Mouse (Mus musculus) embryonic fibroblast, embryonic 13.5 days (primary cell): ENCODE data around the gene Rtn1.

Experiments used
- CTCF ChIP-seq: IDR thresholded peaks from 2 replicates; pipeline ENCODE4 v1.5.1; 2011; ENCODE audit warnings: mild to moderate bottlenecking, control low read depth, low read length, moderate library complexity, borderline replicate concordance; ENCODE audit not compliant: insufficient read depth
- POLR2A ChIP-seq: IDR thresholded peaks from 2 replicates; pipeline ENCODE4 v1.6.1; 2011; ENCODE audit warnings: low read depth, mild to moderate bottlenecking, control low read depth, low read length, moderate library complexity

DNA sequence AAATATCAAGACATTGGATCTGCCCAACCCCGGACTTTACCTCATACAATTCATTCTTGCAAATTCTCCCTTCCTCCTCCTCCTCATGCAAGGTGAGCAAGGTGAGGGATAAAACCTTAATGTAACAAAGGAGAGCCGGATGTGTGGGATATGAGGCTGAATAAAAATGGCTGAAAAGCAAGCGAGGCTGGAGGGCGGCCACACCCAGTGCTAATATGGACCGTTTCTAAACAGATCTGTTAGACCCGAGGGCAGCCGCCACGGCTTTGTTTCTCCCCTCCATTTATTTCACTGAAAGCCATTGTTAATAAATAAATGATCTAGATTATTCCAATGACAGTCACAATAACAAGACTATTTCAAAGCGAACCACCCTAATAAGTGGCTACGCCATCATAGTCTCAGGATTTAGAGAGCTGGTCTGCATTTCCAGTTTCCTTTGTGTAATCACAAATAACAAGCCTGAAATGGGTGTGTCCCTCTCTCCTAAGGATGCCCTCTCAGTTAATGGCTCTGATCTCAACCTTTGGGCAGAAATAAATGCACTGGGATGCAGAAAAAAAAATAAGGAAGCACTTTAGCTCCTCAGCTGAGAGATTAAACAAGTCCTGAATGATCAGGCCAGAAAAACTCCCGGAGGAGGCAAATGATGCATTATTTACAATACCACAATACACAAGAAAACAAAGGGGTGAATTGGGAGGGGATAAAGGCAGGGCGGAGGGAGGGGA, 173.1 kb downstream of the Rtn1 start:
- TF ChIP-seq CTCF (no peak), POLR2A (no peak)
